Mouse (Mus musculus): ENCODE data around the gene Tmem102.

The Tmem102 gene

DNA sequence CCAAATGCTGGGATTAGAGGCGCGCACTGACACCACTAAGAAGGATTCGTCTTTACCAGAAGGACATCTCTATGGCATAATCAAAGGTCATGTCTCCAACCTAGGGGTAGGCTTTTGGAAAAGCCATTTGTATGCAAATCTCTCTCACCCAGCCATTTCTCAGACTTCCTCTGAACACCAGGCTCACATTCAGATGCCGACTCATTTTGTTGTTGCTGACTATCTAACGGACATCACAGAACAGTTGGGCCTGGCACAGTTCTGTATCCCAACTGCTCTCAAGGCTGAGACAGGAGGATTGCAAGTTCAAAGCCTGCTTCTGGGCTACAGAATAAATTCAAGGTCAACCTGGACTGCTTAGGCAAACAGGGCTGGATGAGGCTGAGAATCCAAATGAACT, 18.1 kb downstream of the Tmem102 start:
- in situ Hi-C loops (cut with MboI, MseI): no loop called here

DNA sequence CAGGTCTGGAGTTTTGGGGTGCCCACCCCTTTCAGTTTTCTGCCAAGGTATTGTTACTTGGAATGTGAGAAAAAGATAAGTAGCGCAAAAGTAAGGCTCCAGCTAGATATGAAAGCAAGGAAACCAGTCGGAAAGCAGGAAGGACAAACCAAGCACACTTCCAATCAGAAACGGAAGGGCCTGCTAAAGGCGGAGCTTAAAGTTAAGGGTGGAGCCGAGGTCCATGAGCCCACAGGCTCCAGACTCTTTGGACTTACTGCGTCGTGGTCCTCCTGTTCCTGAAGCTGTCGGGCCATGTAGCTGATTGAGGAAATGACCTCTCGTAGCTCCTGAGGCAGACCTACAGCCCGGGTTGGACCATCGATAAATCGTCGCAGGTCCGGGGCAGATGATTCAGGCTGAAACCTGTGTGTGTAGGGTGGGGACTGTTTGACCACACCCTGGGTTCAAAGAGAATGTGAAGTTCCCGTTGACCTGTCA, 20.6 kb downstream of the Tmem102 start:
- in situ Hi-C loops (cut with MboI, MseI): no loop called here

- in situ Hi-C loops (cut with MboI, MseI): no loop called here
Observed at GRCm38 (mm10) chr11:69781828-69782227, 23.6 kb downstream of the Tmem102 start.

DNA sequence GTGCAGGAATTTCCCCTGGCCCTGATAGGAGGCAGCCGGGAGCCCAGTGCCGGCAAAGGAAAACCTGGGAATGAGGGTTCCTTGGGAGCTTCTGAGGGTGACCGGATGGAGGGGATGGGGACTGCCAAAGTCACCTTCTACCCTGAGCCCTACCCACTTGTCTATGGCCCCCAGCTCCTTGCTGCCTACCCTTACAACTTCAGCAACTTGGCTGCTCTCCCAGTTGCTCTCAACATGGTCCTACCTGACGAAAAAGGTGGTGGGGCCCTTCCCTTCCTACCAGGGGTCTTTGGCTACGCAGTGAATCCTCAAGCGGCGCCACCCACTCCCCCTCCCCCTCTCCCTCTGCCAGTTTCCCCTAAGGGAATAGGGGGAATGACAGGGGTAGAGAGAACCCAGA, 26.4 kb downstream of the Tmem102 start:
- in situ Hi-C loops (cut with MboI, MseI): no loop called here

DNA sequence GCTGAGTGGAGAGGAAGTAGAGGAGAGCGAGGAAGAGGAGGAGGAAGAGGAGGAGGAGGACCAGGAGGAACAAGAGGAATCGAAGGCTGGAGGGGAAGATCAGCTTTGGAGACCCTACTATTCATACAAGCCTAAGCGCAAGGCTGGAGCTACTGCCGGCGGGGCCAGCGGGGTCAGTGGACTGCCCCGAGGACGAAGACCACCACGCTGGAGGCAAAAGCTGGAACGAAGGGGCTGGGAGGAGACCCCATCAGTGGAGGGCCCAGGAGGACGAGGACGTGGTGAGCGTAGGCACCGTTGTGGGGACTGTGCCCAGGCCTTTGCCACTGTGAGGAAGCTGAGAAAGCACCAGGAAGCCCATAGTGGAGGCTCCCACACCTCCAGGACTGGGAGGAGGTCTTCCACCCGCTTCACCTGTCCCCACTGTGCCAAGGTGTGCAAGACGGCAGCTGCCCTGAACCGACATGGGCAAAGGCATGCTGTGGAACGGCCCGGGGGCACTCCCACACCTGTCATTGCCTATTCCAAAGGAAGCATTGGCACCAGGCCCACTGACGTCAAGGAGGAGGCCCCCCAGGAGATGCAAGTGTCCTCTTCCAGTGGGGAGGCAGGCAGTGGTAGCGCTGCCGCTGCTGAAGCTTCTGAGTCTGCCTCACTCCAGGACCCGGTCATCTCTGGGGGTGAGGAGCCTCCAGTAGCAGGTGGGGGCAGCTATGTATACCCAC, 27.0 kb downstream of the Tmem102 start:
- in situ Hi-C loops (cut with MboI, MseI): no loop called here

DNA sequence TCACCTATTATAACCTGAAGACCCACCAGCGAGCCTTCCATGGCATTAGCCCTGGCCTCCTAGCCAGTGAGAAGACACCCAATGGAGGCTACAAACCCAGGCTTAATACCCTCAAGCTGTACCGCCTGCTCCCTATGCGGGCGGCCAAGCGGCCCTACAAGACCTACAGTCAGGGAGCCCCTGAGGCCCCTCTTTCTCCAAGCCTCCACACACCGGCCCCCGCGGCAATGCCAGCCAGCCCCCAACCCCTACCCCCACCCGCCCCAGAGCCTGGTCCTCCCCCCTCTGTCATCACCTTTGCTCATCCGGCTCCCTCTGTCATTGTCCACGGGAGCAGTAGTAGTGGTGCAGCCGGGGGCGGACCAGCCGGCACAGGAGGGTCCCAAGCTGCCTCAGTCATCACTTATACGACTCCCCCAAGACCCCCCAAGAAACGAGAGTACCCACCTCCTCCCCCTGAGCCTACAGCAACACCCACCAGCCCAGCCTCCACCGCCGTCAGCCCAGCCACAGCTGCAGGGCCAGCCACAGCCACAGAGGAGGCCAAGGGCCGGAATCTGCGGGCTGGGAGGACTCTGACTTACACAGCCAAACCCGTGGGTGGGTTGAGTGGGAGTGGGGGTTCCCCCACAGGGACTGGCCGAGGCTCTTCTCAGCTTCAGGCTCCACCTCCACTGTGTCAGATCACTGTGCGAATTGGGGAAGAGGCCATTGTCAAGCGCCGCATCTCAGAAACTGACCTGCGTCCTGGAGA, 27.7 kb downstream of the Tmem102 start:
- in situ Hi-C loops (cut with MboI, MseI): no loop called here

- in situ Hi-C loops (cut with MboI, MseI): no loop called here
Observed at GRCm38 (mm10) chr11:69776488-69776887, 28.9 kb downstream of the Tmem102 start.

DNA sequence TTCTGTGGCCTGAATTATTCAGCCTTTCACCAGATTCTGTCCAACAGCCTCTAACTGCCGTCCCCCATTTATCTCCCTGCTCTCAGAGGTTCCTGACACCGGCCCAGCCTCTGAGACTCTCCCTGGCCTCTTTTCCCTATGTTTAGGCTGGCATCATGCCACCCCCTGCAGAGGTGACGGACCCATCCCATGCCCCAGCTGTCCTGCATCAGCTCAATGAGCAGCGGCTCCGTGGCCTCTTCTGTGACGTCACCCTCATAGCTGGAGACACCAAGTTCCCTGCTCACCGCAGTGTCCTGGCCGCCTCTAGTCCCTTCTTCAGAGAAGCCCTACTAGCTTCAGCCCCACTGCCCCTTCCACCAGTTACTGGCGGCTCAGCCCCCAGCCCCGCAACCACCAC, 29.7 kb downstream of the Tmem102 start:
- in situ Hi-C loops (cut with MboI, MseI): no loop called here

- in situ Hi-C loops (cut with MboI, MseI): no loop called here
Observed at GRCm38 (mm10) chr11:69774961-69775360, 30.5 kb downstream of the Tmem102 start.

- in situ Hi-C loops (cut with MboI, MseI): no loop called here
Observed at GRCm38 (mm10) chr11:69767625-69767909, 37.9 kb downstream of the Tmem102 start.

DNA sequence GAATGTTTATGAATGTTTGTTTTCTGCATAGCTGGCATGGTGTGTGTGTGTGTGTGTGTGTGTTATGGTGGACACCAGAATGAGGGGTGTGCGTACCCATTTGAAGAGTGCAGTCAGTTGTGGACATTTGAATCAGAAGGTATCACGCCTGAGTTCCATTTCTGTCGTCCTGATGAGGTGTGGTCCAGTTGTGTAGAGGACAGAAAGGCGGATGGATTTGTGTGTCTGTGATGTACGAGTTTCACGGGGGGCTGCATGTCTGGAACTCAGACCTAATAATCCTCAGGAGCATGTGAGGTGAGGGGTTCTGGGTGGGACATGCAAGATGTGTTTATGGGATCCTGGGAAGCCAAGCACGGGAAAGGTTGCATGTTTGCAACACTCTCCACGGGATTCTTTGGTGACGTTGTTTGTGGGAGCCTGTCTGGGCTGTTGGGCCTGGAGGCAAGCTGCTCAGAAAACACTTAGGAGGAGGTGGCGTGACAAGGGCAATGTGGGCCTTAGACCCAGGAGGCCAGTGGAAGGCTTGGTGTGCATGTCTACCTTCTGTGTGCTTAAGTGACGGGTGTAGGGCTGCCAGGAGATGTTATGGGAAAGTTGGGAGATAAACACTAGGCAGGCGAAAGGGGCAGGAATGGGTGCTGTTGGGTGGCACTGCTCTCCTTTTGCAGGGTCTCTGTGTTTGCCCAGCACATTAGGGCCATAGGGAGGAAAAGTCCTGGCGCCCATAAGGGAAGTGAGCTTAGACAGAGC, 38.4 kb downstream of the Tmem102 start:
- in situ Hi-C loops (cut with MboI, MseI): no loop called here

- in situ Hi-C loops (cut with MboI, MseI): no loop called here
Observed at GRCm38 (mm10) chr11:69766126-69766609, 39.3 kb downstream of the Tmem102 start.

- in situ Hi-C loops (cut with MboI, MseI): no loop called here
Observed at GRCm38 (mm10) chr11:69765221-69766125, 40.0 kb downstream of the Tmem102 start, which contains the start of gene Zbtb4. Zbtb4 (plus strand) TSS chr11:69765912.

DNA sequence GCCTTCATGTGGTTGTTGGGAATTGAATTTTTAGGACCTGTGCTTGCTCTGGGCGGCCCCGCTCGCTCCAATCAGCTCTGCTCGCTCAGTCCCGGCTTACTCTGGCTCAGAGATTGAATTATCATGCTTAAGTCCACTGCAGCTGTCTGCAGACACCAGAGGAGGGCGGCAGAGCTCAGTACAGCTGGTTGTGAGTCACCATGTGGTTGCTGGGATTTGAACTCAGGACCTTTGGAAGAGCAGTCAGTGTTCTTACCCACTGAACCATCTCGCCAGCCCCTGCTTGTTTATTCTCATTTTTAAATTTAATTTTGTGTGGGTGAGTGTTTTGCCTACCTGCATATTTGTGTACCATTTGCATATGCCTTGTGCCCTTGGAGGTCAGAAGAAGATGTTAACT, 41.9 kb downstream of the Tmem102 start:
- in situ Hi-C loops (cut with MboI, MseI): no loop called here

DNA sequence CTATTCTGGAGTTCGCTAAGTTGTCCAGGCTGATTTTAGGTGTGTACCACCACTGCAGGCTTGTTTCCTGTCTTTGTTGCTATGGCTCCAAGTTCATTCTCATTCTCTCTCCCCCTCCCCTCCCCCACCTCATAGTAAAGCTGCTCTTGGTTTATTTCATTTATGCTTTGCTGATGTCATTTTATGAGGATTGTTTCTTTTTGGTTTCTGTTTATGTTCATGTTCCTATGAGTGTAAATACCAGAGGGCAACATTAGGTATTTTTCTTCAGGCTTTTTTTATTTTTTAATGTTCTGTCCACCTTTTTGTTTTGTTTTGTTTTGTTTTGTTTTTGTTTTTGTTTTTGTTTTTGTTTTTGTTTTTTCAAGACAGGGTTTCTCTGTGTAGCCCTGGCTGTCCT, 43.6 kb downstream of the Tmem102 start, which contains the start of gene Slc35g3:
Gene Slc35g3 (minus strand): TSS at position 101 of the 400 bp plus-strand sequence.
- in situ Hi-C loops (cut with MboI, MseI): no loop called here

DNA sequence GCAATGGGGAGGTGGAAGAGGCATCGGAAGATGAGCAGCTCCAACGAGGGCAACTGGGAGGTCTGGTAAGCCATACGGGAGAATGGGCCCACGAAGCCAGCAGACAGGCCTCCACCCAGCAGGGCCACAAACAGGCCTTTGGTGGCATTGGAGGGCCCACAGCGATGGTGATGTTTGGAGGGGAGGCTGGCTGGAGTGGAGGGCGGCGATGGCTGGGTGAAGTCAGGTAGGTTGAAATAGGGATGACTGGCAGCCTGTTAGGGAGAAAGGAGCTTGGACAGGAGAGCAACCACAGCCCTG, 44.6 kb downstream of the Tmem102 start:
- in situ Hi-C loops (cut with MboI, MseI): no loop called here

DNA sequence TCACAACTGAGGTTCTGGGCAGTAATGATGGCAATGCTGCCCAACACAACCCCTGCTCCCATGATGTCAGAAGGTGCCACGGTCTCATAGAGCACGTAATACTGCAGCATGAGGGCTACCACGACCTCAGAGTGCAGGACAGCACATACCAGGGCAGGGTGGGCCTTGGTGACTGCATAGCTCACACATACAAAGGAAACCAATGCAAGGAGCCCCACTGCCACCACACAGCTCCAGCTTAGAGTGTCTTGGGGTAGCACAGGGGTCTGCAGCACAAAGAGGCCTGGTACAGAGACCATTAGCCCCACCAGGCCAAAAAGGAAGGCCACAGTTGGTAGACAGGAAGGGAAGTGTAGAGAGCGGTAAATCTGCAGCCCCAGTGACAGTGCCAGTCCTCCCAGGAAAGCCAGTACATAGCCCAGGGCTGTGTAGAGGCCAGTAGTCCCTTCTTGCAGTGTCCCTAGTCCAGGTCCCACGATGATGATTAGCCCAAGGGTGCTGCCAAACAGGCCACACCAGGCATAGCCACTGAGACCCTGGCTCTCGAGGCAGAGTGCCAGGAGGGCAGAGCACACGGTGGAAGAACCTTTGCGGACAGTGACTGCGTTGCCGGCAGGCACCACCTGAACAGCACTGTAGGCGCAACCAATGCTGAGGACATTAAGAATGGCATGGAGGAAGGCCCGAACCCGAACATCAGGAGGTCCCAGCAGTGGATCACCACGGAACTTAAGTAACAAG, 45.1 kb downstream of the Tmem102 start:
- in situ Hi-C loops (cut with MboI, MseI): no loop called here

GRCm38 (mm10) chr11:69758971-69759721, 46.3 kb downstream of the Tmem102 start:
- in situ Hi-C loops (cut with MboI, MseI): no loop called here

DNA sequence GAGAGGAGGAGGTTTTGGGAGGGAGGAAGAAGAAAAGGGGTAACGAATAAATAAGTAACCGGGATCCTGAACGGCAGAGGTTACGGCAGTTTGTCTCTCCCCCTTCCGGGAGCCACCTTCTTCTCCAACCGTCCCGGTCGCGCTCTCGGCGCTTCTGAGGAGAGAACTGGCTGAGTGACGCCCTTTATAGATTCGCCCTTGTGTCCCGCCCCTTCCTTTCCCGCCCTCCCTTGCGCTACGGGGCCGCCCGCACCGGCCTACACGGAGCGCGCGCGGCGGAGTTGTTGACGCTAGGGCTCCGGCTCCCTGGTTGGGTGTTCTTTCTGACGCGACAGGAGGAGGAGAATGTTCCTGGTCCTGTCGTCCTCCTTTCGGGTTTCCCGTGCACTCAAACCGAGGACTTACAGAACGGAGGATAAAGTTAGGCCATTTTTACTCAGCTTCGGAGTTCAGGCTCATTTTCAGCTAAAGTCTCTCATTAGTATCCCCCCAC, 46.9 kb downstream of the Tmem102 start, which contains the start of gene Polr2a:
Gene Polr2a (minus strand): TSS at position 160 of the 493 bp plus-strand sequence.
- in situ Hi-C loops (cut with MboI, MseI): no loop called here

- in situ Hi-C loops (cut with MboI, MseI): no loop called here
Observed at GRCm38 (mm10) chr11:69758090-69758456, 47.4 kb downstream of the Tmem102 start.
